Mouse (Mus musculus) spleen, postnatal 10 days (tissue): ENCODE results near the gene BC028528.
"Not testable (repeated sequence)": the region's sequence is repeated elsewhere in the genome, so short reads cannot be mapped to it uniquely, and the experiment has no call there.

Source experiments
- DNase-seq, 2 experiments: peaks; one replicate each; pipeline ENCODE4 v3.0.0; 2021 to 2022; ENCODE audit warnings: low spot score in 2 of 2

Gene BC028528

GRCm38 (mm10) chr3:95905146-95905939, 13.5 kb upstream of the BC028528 start:
- DNase-seq = peak in 1 of 2 experiments; percentile 35

- DNase-seq = no peak
Observed at GRCm38 (mm10) chr3:95904568-95904967, 12.8 kb upstream of the BC028528 start, which contains the start of gene Car14. TSS of gene Car14 (minus strand) at chr3:95904691.

GRCm38 (mm10) chr3:95903753-95904502, 12.1 kb upstream of the BC028528 start:
- no peak for DNase-seq

GRCm38 (mm10) chr3:95902643-95903042, 10.8 kb upstream of the BC028528 start:
- DNase-seq = no peak

GRCm38 (mm10) chr3:95902373-95902625, 10.5 kb upstream of the BC028528 start:
- DNase-seq = no peak

GRCm38 (mm10) chr3:95901616-95902372, 10.0 kb upstream of the BC028528 start:
- no peak for DNase-seq

- no peak for DNase-seq
Observed at GRCm38 (mm10) chr3:95899800-95900524, 8.2 kb upstream of the BC028528 start.

- DNase-seq = not testable (repeated sequence)
Observed at GRCm38 (mm10) chr3:95895501-95895900, 3.7 kb upstream of the BC028528 start.

- DNase-seq = peak; percentile 36 to 50
Observed at GRCm38 (mm10) chr3:95894317-95895160, 2.7 kb upstream of the BC028528 start.

GRCm38 (mm10) chr3:95893606-95894316, 2.0 kb upstream of the BC028528 start, which contains the start of gene Aph1a:
TSS of gene Aph1a (plus strand) at chr3:95893969.
- peak; percentile 88 to 96 for DNase-seq

GRCm38 (mm10) chr3:95893126-95893525, 1.3 kb upstream of the BC028528 start:
- no peak for DNase-seq

- DNase-seq = no peak
Observed at GRCm38 (mm10) chr3:95892066-95893052, 554 bp upstream of the BC028528 start.

- DNase-seq = no peak
Observed at GRCm38 (mm10) chr3:95889664-95890063, 2.1 kb downstream of the BC028528 start.

- no peak for DNase-seq
Observed at GRCm38 (mm10) chr3:95887596-95887995, 4.2 kb downstream of the BC028528 start.

- DNase-seq = no peak
Observed at GRCm38 (mm10) chr3:95884400-95884799, 7.4 kb downstream of the BC028528 start.

GRCm38 (mm10) chr3:95882816-95883425, 8.9 kb downstream of the BC028528 start:
- DNase-seq = peak in 1 of 2 experiments; percentile 77

GRCm38 (mm10) chr3:95881979-95882815, 9.6 kb downstream of the BC028528 start, which contains the start of gene Ciart:
TSS of gene Ciart (minus strand) at chr3:95882251.
- peak; percentile 65 to 85 for DNase-seq
